Mouse (Mus musculus): ENCODE results near the gene Rab3d.

The Rab3d gene

DNA sequence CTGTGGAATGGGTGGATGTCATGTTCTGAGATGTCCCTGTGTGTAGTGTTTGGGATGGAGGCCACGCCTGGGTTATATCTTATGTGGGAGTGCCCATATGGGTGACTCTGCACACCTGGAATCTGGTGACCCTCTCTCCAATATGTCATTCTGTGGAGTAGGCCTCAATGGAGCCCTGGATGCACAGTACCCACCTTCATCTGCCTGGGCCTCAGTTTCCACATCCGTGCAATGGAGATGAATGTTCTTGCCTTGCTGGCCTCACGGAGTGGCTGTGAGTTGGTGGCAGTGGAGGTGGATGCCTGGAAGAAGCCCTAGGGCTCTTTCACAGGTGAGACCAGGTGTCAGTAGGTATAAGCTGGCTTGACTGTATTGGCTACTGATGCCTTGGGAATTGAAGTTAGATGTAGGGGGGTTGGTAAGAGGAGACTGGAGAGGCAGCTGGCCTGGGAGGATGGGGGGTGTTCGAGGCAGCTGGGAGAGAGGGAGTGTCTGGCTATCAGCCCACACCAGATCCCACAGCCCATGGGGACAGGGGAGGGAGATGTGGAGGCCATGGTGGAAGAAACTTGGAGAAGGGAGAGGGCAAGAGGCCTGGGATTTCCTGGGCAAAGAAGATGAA, 20.4 kb upstream of the Rab3d start:
- DNase-seq (ENCODE audit: low read depth, low spot score), result no peak

DNA sequence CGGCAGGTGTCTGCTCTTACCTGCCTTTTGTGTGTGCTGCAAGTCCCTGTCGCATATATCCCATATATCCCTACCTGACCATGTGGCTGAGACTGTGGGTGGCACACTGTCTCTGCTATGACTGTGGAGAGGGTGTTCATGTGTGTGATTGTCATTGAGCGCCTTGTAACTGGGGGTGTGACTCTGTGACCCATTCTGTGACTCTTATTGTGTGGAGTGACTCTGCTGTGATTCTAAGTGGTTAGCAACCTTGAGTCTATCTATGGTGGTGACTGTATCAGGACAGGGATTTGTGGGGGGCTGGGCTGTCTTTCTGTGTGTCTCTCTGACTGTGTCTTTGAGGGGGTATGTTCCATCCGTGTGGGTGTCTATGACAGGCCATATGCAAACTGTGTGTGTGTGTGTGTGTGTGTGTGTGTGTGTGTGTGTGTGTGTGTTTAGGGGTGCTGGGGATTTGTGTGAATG, 19.8 kb upstream of the Rab3d start:
- no peak for DNase-seq (ENCODE audit: low read depth, low spot score)

DNA sequence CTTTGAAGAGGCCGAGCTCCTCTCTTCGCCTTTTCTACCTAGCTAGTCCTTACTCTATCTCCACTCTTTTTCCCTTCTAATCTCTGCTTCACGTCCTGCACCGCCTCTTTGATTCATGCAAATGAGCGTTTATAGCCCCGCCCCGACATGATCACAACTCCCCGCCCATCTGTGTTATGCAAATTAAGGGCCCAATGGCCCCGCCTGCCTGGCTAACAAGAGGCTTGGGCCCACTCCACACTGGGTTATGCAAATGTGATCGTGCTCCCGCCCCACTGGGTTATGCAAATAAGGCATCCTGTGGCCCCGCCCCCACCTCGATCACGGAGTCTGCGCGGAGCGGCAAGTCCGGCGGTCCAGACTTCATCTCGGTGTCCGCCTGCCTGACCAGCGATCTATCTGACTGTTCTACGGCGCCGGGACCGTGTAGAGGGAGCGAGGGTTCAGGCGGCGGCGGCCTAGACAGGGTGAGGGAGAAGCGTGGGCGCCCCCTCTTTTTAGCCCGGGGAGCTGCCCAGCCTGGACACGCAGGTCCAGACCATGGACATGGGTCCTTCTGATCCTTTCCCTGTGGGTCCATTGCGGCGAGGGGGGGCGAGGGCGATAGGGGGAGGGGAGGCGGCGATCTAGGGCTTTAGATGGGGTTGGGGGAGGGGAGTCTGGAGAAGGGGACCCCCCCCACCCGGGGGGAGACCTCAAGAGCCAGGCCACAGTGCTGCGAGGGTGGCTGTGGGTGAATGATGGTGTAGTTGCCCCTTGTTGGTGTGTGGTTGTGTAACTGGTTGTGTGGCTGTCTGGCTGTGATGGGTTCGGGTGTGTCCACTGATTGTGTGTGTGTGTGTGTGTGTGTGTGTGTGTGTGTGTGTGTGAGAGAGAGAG, 18.9 kb upstream of the Rab3d start, which contains the start of gene Plppr2:
TSS of gene Plppr2 (plus strand) at position 342 of the 879 bp plus-strand sequence.
- DNase-seq (ENCODE audit: low read depth, low spot score), result peak; percentile 95

DNA sequence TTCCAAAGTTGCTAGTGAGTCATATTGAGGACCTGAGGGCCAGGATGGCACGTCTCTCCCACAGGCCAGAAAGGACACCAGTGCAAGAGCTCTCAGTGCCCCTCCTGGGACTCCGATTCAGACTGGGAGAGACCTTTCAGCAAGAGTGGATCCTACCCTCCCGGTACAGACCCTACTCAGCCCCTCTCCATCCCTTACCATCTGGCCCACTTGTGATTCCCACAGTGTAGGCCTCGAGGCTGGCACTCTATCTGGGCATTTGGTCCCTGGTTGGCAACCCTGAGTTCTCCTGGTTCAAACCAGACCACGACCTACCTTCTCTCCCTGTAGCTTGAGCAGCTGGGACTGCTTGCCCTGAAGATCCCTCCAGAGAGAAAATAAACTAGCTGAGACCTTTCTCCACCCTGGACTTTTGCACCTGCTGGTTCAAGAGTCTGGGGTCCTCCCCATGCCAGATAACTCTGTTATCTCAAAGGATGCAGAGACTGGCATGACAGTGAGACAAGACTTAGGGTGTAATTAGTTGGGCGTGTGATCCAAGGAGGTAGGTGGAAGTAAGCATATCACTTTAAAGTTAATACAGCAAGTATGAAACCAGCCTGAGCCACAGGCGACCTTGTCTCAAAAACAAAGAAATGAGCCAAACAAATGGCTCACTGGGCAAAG, 17.6 kb upstream of the Rab3d start:
- no peak for DNase-seq (ENCODE audit: low read depth, low spot score)

DNA sequence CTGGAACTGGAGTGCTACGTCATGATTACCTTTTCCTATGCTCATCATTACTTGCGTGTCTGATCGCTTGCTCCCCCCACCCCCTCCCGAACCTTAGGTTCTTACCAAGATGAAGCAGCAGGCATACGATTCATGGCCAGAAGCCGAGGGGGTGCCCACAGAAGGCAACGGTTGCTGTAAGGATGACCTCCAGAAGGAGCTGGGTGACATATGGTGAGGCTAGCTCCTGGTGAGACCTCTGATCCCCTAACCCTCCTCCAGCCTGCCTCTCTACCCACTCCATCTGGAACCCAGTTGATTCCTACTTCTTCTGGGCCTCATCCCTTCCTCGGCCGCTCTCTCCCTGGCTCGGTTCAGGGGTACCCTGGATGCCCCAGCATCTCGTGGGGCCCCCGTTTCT, 16.0 kb upstream of the Rab3d start:
- DNase-seq (ENCODE audit: low read depth, low spot score), result no peak

DNA sequence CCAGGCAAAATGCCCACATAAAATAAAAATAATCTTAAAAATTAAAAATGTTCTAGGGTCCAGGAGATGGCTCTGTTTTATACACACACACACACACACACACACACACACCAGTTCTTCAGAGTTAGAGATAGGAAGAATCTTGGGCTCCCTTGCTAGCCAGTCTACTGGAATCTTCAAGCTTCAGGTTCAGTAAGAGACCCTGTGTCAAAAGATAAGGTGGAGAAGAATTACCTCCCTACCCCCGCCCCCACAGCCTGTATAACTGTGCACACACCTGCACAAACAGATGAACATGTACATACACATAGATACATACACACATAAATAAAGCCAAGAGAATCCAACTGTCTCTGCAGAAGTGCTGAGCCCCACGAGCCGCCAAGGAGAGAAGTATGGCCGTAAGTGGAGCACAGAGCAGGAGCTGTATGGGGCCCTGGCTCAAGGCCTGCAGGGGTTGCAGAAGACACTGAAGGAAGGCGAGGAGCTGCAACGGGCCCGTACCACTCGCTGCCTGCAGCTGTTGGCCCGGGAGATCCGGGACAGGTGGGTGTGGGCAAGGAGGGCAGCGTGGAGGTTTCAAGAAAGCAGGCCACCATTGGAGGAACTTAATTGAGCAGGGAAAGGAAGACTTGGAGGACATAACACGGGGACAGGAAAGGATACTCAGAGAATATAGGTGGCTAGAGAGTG, 14.6 kb upstream of the Rab3d start:
- no peak for DNase-seq (ENCODE audit: low read depth, low spot score)

DNA sequence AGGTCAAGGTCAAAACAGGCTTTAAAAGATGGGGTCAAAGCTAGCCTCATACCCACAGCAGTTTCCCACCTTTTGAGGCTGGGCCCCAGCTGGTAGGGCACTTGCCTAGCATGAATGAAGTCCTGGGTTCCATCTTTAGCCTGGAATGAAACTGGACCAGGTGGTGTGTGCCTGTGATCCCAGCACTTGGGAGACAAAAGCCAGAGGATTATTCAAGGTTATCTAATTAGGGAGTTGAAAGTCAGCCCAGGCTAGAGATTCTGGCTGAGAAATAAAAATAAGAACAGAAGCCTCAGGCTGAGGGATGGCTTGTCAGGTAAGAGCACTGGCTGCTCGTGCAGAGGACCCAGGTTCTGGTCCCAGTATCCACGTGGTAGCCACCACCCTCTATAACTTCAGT, 14.0 kb upstream of the Rab3d start:
- DNase-seq (ENCODE audit: low read depth, low spot score), result no peak

DNA sequence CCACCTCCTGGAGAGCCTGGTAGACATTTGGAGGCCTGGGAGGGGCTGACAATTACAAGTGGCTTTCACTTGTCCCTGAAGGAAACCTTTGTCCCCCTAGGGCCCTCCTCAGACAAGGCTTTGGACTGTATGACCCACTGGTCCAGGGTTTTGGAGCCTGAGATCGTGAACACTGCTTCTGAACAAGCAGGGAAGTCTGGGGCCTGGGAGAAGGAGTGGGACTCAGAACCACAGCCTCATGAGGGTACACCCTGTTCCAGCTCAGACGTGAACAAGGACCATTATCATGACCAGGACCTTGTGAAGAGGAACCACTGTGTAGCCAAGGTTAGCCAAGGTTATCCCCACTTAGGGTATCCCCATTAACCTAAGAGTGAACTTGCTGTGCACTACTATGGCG, 11.2 kb upstream of the Rab3d start:
- no peak for DNase-seq (ENCODE audit: low read depth, low spot score)

DNA sequence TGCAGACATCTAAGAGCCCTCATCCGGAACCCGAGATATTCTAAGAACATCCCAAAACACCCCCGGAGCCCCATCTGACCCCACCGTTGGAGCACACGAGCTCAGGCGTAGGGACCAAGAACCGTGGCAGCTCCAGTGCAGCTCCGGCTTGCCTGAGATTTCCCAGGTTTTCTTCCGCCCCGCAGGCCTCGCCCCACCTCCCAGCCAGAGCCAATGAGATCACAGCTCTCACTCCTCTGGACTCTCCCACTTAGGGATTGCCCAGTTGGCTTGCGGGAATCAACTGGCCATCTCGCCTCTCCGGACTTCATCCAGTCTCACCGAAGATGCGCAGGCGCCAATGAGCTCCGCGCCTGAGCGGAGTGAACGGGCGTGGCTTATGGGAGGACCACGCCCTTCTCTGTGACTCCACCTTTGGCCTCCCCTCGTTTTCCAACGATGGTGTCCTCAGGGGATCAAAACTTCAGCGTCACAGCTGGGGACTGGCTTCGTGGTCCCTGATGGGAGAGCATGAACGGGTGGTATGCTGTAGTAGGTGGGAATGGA, 9.3 kb upstream of the Rab3d start, which contains the start of the genes Ccdc159 and Tmem205:
TSS of gene Ccdc159 (plus strand) at position 264 of the 546 bp plus-strand sequence.
TSS of gene Tmem205 (minus strand) at position 349 of the 546 bp plus-strand sequence.
- DNase-seq (ENCODE audit: low read depth, low spot score), result peak; percentile 99

DNA sequence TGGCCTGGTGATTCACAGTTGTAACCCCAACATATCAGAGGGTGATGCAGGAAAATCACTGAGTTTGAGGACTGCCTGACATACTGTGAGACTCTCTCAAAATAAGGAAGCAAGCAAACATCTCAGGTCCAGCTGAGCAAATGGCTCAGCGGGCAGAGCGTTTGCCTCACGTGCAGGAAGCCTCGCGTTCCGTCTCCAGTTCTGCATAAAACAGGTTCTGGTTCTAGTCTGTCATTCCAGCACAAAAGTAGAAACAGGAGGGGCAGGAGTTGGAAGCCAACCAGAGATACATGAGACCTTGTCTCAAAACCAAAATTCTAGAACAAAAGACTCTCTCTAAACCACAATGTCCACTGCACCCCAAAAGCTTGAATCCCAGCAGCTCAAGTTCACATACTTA, 8.8 kb upstream of the Rab3d start:
- DNase-seq (ENCODE audit: low read depth, low spot score), result no peak

DNA sequence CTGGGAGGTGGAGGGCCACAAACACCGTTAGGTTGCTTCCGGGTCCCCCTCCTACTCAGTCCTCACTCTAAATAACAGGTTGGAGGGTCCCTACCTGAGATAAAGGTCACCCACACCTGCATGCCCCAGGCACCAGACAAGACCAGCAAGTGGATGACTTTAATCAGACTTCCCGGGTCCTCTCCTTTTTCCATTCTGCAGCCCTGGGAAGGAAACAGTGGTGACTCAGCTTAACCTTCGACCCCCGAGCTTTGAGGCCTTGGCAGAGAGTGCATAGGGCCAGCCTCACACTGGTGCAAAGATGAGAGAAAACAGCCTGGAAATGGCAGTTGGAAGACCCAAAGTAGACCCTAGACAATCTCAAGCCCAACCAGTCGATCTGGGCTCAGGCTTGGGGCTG, 8.2 kb upstream of the Rab3d start:
- no peak for DNase-seq (ENCODE audit: low read depth, low spot score)

DNA sequence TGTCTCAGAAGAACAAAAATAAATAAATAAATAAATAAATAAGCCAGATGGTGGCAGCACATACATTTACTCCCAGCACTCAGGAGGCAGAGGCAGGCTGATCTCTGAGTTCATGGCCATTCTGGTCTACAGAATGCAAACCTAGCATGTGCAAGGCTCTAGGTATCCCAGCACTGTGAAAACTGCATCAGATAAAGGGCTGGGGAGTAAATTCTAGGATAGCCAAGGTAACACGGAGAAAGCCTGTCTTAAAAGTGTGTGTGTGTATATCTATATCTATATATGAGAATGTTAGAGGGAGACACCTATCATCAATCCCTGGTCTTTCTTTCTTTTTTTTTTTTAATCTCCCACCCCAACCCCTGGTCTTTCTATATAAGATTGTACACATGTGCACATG, 7.5 kb upstream of the Rab3d start:
- DNase-seq (ENCODE audit: low read depth, low spot score), result no peak

DNA sequence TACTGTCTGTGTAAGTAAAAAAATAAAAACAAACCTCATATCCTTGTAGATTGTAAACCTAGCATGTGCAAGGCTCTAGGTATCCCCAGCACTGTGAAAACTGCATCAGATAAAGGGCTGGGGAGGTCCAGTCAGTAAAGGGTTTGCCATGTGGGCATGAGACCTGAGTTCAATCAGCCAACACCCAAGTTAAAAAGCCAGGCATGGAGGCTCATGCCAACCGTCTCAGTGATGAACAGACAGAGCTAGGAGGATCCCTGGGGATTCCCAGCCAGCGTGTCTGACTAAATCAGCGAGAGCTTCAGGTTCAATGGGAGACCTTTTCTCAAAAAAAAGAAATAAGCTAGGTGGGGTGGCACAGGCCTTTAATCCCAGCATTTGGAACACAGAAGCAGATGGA, 7.0 kb upstream of the Rab3d start:
- no peak for DNase-seq (ENCODE audit: low read depth, low spot score)

DNA sequence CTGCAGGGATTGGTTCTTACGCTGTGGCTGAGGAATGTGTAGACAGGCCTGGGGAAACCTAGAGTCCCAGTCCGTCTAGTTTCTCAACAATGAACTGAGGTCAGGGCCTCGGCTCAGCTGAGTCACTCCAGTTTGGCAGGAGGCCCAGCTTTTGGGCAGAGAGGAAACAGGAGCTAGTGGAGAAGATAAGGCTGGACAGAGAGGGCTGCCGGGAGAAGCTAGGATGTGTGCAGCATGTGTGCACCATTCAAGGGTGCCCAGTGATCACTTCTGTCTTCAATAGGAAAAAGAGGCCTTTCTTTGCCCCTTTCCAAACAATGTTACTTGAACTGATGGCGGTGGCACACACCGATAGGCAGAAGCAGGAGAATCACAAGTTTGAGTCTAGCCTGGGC, 6.1 kb upstream of the Rab3d start:
- no peak for DNase-seq (ENCODE audit: low read depth, low spot score)

DNA sequence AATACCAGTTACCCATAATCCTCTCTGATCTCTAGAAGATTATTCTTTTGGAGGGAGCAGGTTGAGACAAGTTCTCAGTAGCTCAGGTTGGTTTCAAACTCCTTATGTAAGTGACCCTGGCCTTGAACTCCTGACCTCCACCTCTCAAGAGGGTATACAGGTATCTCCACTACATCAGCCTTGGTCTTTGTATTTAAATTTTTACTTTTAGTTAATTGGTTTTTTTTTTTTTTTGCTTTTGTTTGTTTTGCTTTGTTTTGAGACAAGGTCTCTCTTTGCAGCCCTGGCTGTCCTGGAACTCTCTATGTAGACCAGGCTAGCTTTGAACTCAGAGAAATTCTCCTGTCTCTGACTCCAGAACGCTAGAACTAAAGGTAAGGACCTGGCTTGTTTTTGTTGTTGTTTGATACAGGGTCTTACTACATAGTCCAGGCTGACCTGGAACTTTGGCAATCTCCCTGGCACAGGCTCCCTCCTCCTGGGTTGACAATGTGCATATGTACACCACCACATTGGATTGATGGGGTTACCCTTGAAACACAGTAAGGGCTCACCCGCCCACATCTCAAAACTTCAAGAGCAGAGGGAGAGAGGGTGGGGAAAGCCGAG, 5.6 kb upstream of the Rab3d start:
- DNase-seq (ENCODE audit: low read depth, low spot score), result no peak

DNA sequence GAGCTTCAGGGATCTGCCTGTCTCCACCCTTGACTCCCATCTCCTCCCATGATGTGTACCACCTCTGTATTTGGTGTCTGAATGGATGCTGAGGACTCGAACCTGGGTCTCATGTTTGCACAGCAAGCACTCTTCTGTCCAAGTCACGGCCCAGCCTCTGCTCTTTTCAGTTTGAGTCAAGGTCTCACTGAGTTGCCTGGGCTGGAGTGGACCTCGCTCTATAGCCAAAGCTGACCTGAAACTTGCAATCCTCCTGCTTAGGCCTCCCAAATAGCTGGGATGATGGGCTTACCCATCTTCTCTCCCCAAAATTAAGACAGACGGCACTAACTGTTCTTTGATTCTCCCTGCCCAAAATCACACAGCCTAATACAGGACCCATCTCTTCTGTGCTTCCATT, 5.0 kb upstream of the Rab3d start:
- DNase-seq (ENCODE audit: low read depth, low spot score), result no peak

DNA sequence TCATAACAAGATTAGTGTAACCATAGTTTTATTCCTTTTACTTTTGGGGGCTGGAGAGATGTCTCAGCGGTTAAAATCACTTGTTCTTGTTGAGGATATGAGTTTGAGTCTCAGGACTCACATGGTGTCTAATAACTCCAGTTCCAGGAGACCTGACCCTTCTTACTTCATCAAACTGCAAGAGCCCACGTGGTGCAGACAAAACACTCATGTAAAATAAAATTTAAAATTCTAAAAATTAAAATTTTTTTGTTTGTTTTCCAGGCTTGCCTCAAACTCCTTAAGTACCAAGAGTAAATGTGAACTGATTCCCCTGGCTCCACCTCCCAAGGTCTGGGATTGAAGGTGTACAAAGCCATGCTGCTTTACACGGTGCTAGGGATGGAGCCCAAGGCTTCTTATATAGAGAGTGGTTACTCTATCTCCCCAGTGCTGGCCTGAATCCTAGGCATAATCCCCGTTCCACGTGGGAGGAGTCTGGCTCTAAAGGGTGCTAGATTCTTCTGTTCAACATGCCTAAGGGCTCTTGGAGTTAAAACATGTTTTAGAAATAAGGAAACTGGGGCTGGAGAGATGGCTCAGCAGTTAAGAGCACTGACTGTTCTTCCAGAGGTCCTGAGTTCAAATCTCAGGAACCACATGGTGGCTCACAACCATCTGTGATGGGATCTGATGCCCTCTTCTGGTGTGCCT, 846 bp upstream of the Rab3d start:
- no peak for DNase-seq (ENCODE audit: low read depth, low spot score)

DNA sequence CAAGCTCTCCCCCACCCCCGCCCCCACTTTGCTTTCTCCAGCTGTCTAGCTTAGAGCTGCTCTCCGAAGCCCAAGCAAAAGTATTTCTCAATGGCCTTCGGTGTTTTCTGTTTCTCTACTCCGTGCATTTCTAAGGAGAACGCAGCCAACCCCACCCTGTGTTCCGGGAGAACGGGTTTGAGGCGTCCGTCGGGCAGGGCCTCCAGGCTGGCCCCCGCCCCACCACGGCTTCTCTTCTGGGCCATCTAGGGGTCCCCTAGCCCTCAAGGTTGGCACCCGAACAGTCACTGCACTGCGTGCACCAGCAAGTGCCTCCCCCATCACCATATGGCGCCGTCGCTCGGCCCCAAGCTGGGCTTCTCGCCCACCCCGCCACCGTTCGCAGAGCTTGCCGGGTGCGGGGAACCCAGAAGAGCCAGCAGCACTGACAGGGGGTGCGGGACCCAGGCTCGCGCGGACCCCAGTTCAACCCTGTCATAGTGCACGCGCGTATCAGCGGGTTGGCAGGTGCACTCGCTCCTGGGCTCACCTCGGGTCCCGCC, 428 bp downstream of the Rab3d start:
- no peak for DNase-seq (ENCODE audit: low read depth, low spot score)

DNA sequence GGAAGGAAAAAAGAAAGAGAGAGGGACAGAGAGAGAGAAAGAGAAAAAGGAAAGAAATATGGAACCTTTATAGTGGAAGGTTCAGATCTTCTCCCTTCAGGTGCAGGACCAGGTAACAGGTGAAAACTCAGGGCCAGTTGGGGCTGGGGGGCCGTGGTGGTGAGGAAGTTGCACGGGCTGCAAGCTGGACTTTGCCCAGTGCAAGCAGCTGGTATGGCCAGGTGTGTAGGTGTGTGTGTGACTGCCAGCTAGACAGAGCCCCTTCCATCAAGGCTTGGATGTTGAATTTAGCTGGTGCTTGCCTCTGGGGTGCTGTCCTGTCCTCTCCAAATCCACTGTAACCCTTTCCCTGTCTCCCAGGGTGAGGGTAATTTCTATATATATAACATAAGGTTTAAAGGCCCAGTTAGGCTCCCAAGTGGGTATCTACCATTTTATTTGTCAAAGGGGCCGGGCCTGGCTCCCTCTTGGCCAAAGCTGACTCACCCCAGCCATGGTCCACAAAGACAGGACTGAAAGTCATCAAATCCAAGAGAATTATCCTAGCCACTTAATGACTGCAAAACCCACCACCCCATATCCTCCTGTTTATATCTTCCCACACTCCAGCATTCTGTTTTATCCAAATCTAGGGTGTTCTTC, 1.0 kb downstream of the Rab3d start:
- DNase-seq (ENCODE audit: low read depth, low spot score), result no peak

Measured in mesoderm, embryonic 11.5 days (tissue).